Mouse (Mus musculus) forebrain, postnatal 0 days (tissue): Measurements from ENCODE around the gene Grip2. TPM values are rescaled to one million over a fixed set of nuclear protein-coding genes. Genes with fewer than 3 reads are reported as not detected.

ENCODE experiments used
- ATAC-seq: fragments of 200-750 bp; cut with Nextera tagmentation; 2 replicates; pipeline ENCODE4 v1.8.0; 2017; ENCODE audit warnings: mild to moderate bottlenecking, moderate library complexity
- DNase-seq: peaks from one replicate; pipeline ENCODE4 v3.0.0-alpha.2; 2015
- H3K27ac ChIP-seq: fragments of 300-500 bp; sonication (generic); 2 replicates; pipeline ENCODE4 v1.5.1; 2014; ENCODE audit warnings: low read depth, mild to moderate bottlenecking, antibody characterized with exemption, low read length, moderate library complexity, mixed read lengths
- H3K27me3 ChIP-seq: fragments of 300-500 bp; sonication (generic); 2 replicates; pipeline ENCODE4 v1.6.1; 2014; ENCODE audit warnings: mild to moderate bottlenecking, low read length, mixed read lengths; ENCODE audit not compliant: insufficient read depth
- H3K36me3 ChIP-seq: fragments of 300-500 bp; sonication (generic); 2 replicates; pipeline ENCODE4 v1.6.1; 2014; ENCODE audit warnings: mild to moderate bottlenecking, moderate library complexity; ENCODE audit not compliant: insufficient read depth
- H3K4me1 ChIP-seq: fragments of 300-500 bp; sonication (generic); 2 replicates; pipeline ENCODE4 v1.6.1; 2014; ENCODE audit warnings: antibody characterized with exemption; ENCODE audit not compliant: insufficient read depth
- H3K4me2 ChIP-seq: fragments of 300-500 bp; sonication (generic); 2 replicates; pipeline ENCODE4 v1.6.1; 2014; ENCODE audit warnings: low read depth, mild to moderate bottlenecking, moderate library complexity
- H3K4me3 ChIP-seq: fragments of 300-500 bp; sonication (generic); 2 replicates; pipeline ENCODE4 v1.5.1; 2014; ENCODE audit warnings: low read depth, low read length, mixed read lengths
- H3K9ac ChIP-seq: fragments of 300-500 bp; sonication (generic); 2 replicates; pipeline ENCODE4 v1.6.1; 2014; ENCODE audit warnings: mild to moderate bottlenecking
- H3K9me3 ChIP-seq: fragments of 300-500 bp; sonication (generic); 2 replicates; pipeline ENCODE4 v1.6.1; 2016; ENCODE audit warnings: low read length
- CTCF ChIP-seq: sonication (generic); IDR thresholded peaks from 2 replicates; pipeline ENCODE4 v1.5.1; 2016; ENCODE audit warnings: antibody characterized with exemption, control low read depth, low read depth
- WGBS: fragments of 180-500 bp; shearing (Covaris S2); extraction: QIAGEN DNeasy Blood & Tissue Kit; methylation state at CpG from one replicate; pipeline ENCODE4 v1.1.7; 2014; 5-methylcytosine and 5-hydroxymethylcytosine counted together
- polyA plus RNA-seq: library from polyadenylated mRNA; unstranded; fragments of >200 nt; fragmentation: Nextera tagmentation; extraction: Ambion mirVana; gene quantifications from 2 replicates; pipeline ENCODE4 v1.2.1, GENCODE M21; 2015
- total RNA-seq: library from RNA; depleted of rRNA; stranded (reverse); fragments of >200 nt; gene quantifications from 2 replicates; pipeline ENCODE4 v1.2.3, GENCODE M21; 2014

Gene Grip2
- total and polyA plus RNA-seq, 2 experiments from 2014 or later = 7.8 to 19.9 TPM

GRCm38 (mm10) chr6:91737451-91737850 is 89.6 kb downstream of the Grip2 start:
- TF ChIP-seq CTCF = no peak
- no peaks in the 10 kb centered on the region for H3K4me1 ChIP-seq
- H3K9me3 ChIP-seq = no peaks in the 10 kb centered on the region
- H3K27me3 ChIP-seq = no peaks in the 10 kb centered on the region
- DNase-seq (no peak), ATAC-seq (no peak)
- H3K27ac ChIP-seq = no peak overlapping the region
- no peak overlapping the region for H3K4me2 ChIP-seq
- WGBS = 89% methylated on average over 7 of the region's 7 CpGs
- H3K9ac ChIP-seq = no peak overlapping the region
- H3K4me3 ChIP-seq = no peak overlapping the region
- H3K36me3 ChIP-seq = peaks cover 95% of the 10 kb centered on the region

- Histone ChIP-seq H3K9me3 (no peaks in the 10 kb centered on the region), H3K4me1 (no peaks in the 10 kb centered on the region), H3K4me3 (no peak overlapping the region), H3K36me3 (peaks cover 92% of the 10 kb centered on the region), H3K9ac (no peak overlapping the region), H3K27ac (no peak overlapping the region), H3K27me3 (no peaks in the 10 kb centered on the region), H3K4me2 (no peak overlapping the region)
- ATAC-seq = no peak
- no peak for TF ChIP-seq CTCF
- DNase-seq = no peak
- WGBS = 57% methylated on average over 5 of the region's 5 CpGs
Measured at GRCm38 (mm10) chr6:91736471-91736870, 90.6 kb downstream of the Grip2 start.

GRCm38 (mm10) chr6:91732138-91732537 is 94.9 kb downstream of the Grip2 start:
- Histone ChIP-seq H3K9ac (no peak overlapping the region), H3K27ac (no peak overlapping the region), H3K9me3 (no peaks in the 10 kb centered on the region), H3K4me1 (no peaks in the 10 kb centered on the region), H3K4me3 (no peak overlapping the region), H3K4me2 (no peak overlapping the region), H3K36me3 (peaks cover 90% of the 10 kb centered on the region), H3K27me3 (no peaks in the 10 kb centered on the region)
- TF ChIP-seq CTCF = no peak
- ATAC-seq (peak; percentile 65), DNase-seq (peak; percentile 79)
- WGBS = 20% methylated on average over 11 of the region's 11 CpGs

- H3K9ac ChIP-seq = 0 out of 2 replicates have a peak overlapping the region, but pooled peaks have one; percentile 6
- TF ChIP-seq CTCF = no peak
- H3K36me3 ChIP-seq = peaks cover 87% of the 10 kb centered on the region
- ATAC-seq (peak; percentile 61), DNase-seq (peak; percentile 71)
- no peaks in the 10 kb centered on the region for H3K9me3 ChIP-seq
- H3K4me2 ChIP-seq = no peak overlapping the region
- no peaks in the 10 kb centered on the region for H3K4me1 ChIP-seq
- H3K4me3 ChIP-seq = no peak overlapping the region
- WGBS = 3% methylated on average over 12 of the region's 12 CpGs
- no peaks in the 10 kb centered on the region for H3K27me3 ChIP-seq
- H3K27ac ChIP-seq = peak overlapping the region; percentile 35; the same call in 1 of the 2 replicates
Measured at GRCm38 (mm10) chr6:91729677-91730127, 97.3 kb downstream of the Grip2 start.

GRCm38 (mm10) chr6:91728939-91729619 is 98.0 kb downstream of the Grip2 start:
- 0 out of 2 replicates have a peak overlapping the region, but pooled peaks have one; percentile 6 for H3K9ac ChIP-seq
- H3K27me3 ChIP-seq = no peaks in the 10 kb centered on the region
- no peak for ATAC-seq
- H3K4me1 ChIP-seq = no peaks in the 10 kb centered on the region
- no peaks in the 10 kb centered on the region for H3K9me3 ChIP-seq
- 43% methylated on average over 5 of the region's 6 CpGs for WGBS
- no peak overlapping the region for H3K4me2 ChIP-seq
- peak overlapping the region; percentile 35; the same call in 1 of the 2 replicates for H3K27ac ChIP-seq
- H3K36me3 ChIP-seq = peaks cover 90% of the 10 kb centered on the region
- no peak for TF ChIP-seq CTCF
- DNase-seq = no peak
- no peak overlapping the region for H3K4me3 ChIP-seq

- H3K27me3 ChIP-seq = no peaks in the 10 kb centered on the region
- WGBS = 71% methylated on average over 1 of the region's 1 CpGs
- H3K9me3 ChIP-seq = no peaks in the 10 kb centered on the region
- H3K9ac ChIP-seq = no peak overlapping the region
- no peak overlapping the region for H3K27ac ChIP-seq
- H3K36me3 ChIP-seq = peaks cover 92% of the 10 kb centered on the region
- H3K4me3 ChIP-seq = no peak overlapping the region
- H3K4me1 ChIP-seq = no peaks in the 10 kb centered on the region
- no peak for TF ChIP-seq CTCF
- ATAC-seq = no peak
- DNase-seq = no peak
- H3K4me2 ChIP-seq = no peak overlapping the region
Measured at GRCm38 (mm10) chr6:91727361-91727760, 99.7 kb downstream of the Grip2 start.

GRCm38 (mm10) chr6:91721215-91721701 is 105.8 kb downstream of the Grip2 start:
- TF ChIP-seq CTCF = no peak
- no peak for DNase-seq
- 44% methylated on average over 12 of the region's 12 CpGs for WGBS
- no peak overlapping the region for H3K4me2 ChIP-seq
- ATAC-seq = no peak
- H3K9me3 ChIP-seq = no peaks in the 10 kb centered on the region
- no peak overlapping the region for H3K27ac ChIP-seq
- no peak overlapping the region for H3K9ac ChIP-seq
- H3K4me3 ChIP-seq = no peak overlapping the region
- H3K4me1 ChIP-seq = peaks cover 24% of the 10 kb centered on the region
- H3K36me3 ChIP-seq = peaks cover 47% of the 10 kb centered on the region
- no peaks in the 10 kb centered on the region for H3K27me3 ChIP-seq
